Mouse (Mus musculus) heart, embryonic 11.5 days (tissue): ENCODE measurements at regions not wholly inside any gene's neighbourhood (a gene's known extent, or its start where the extent isn't known, plus 50 kb on each side); places are given as distances from the start of the nearest gene placed in this dataset.

Experiments used
- ATAC-seq: fragments of 200-750 bp; cut with Nextera tagmentation; replicated peaks from 2 replicates; pipeline ENCODE4 v1.8.0; 2017; ENCODE audit warnings: moderate library complexity; ENCODE audit not compliant: insufficient number of reproducible peaks, low FRiP score, low TSS enrichment
- H3K27ac ChIP-seq: fragments of 300-500 bp; sonication (generic); 2 replicates; pipeline ENCODE4 v1.5.1; 2014; ENCODE audit warnings: mild to moderate bottlenecking, low read depth, low read length
- H3K27me3 ChIP-seq: fragments of 300-500 bp; sonication (generic); 2 replicates; pipeline ENCODE4 v1.6.1; 2014; ENCODE audit warnings: mild to moderate bottlenecking, low read length, mixed read lengths; ENCODE audit not compliant: control insufficient read depth, insufficient read depth
- H3K36me3 ChIP-seq: fragments of 300-500 bp; sonication (generic); 2 replicates; pipeline ENCODE4 v1.6.1; 2014; ENCODE audit warnings: mild to moderate bottlenecking, low read length, moderate library complexity, mixed read lengths; ENCODE audit not compliant: control insufficient read depth, insufficient read depth
- H3K4me1 ChIP-seq: fragments of 300-500 bp; sonication (generic); 2 replicates; pipeline ENCODE4 v1.6.1; 2014; ENCODE audit warnings: low read length; ENCODE audit not compliant: control insufficient read depth, insufficient read depth
- H3K4me2 ChIP-seq: fragments of 300-500 bp; sonication (generic); 2 replicates; pipeline ENCODE4 v1.6.1; 2014; ENCODE audit warnings: mild to moderate bottlenecking, moderate library complexity
- H3K4me3 ChIP-seq: fragments of 300-500 bp; sonication (generic); 2 replicates; pipeline ENCODE4 v1.5.1; 2014; ENCODE audit warnings: low read depth, low read length
- H3K9ac ChIP-seq: fragments of 300-500 bp; sonication (generic); 2 replicates; pipeline ENCODE4 v1.6.1; 2014; ENCODE audit warnings: mild to moderate bottlenecking, low read depth, low read length, moderate library complexity
- H3K9me3 ChIP-seq: fragments of 300-500 bp; sonication (generic); replicated peaks from 2 replicates; pipeline ENCODE4 v1.6.1; 2016; ENCODE audit warnings: low read length; ENCODE audit not compliant: control insufficient read depth
- WGBS: fragments of 180-500 bp; shearing (Covaris S2); extraction: QIAGEN DNeasy Blood & Tissue Kit; methylation state at CpG from one replicate; pipeline ENCODE4 v1.1.7; 2014; ENCODE audit not compliant: insufficient replicate concordance; 5-methylcytosine and 5-hydroxymethylcytosine counted together

GRCm38 (mm10) chr3:50999745-51000144 lies 224.5 kb upstream of the Noct start:
- ATAC-seq = no peak
- Histone ChIP-seq H3K4me1 (no peaks in the 10 kb centered on the region), H3K4me3 (no peak overlapping the region), H3K27ac (no peak overlapping the region), H3K36me3 (no peaks in the 10 kb centered on the region), H3K9me3 (no peaks in the 10 kb centered on the region), H3K4me2 (no peak overlapping the region), H3K27me3 (no peaks in the 10 kb centered on the region), H3K9ac (no peak overlapping the region)
- WGBS = 60% methylated on average over 3 of the region's 3 CpGs

- no peak overlapping the region for H3K9ac ChIP-seq
- H3K9me3 ChIP-seq = no peaks in the 10 kb centered on the region
- no peak overlapping the region for H3K4me3 ChIP-seq
- H3K27ac ChIP-seq = no peak overlapping the region
- no peaks in the 10 kb centered on the region for H3K4me1 ChIP-seq
- no peak overlapping the region for H3K4me2 ChIP-seq
- H3K36me3 ChIP-seq = no peaks in the 10 kb centered on the region
- ATAC-seq = no peak
- WGBS = 84% methylated on average over 7 of the region's 7 CpGs
- no peaks in the 10 kb centered on the region for H3K27me3 ChIP-seq
Measured at GRCm38 (mm10) chr3:51000938-51001337, 223.3 kb upstream of the Noct start.

- Histone ChIP-seq H3K9me3 (no peaks in the 10 kb centered on the region), H3K4me3 (no peak overlapping the region), H3K4me2 (no peak overlapping the region), H3K9ac (no peak overlapping the region), H3K27ac (no peak overlapping the region), H3K4me1 (no peaks in the 10 kb centered on the region), H3K27me3 (no peaks in the 10 kb centered on the region), H3K36me3 (no peaks in the 10 kb centered on the region)
- no peak for ATAC-seq
- WGBS = 76% methylated on average over 6 of the region's 6 CpGs
Measured at GRCm38 (mm10) chr3:51002662-51003061, 221.6 kb upstream of the Noct start.

GRCm38 (mm10) chr3:51003506-51004170 lies 220.6 kb upstream of the Noct start:
- Histone ChIP-seq H3K9ac (no peak overlapping the region), H3K27me3 (no peaks in the 10 kb centered on the region), H3K9me3 (no peaks in the 10 kb centered on the region), H3K4me2 (no peak overlapping the region), H3K4me1 (no peaks in the 10 kb centered on the region), H3K4me3 (no peak overlapping the region), H3K27ac (no peak overlapping the region), H3K36me3 (no peaks in the 10 kb centered on the region)
- 85% methylated on average over 8 of the region's 8 CpGs for WGBS
- no peak for ATAC-seq

GRCm38 (mm10) chr3:51004216-51004615 lies 220.0 kb upstream of the Noct start:
- no peaks in the 10 kb centered on the region for H3K36me3 ChIP-seq
- H3K27ac ChIP-seq = no peak overlapping the region
- H3K9me3 ChIP-seq = no peaks in the 10 kb centered on the region
- WGBS = 47% methylated on average over 1 of the region's 1 CpGs
- H3K4me2 ChIP-seq = no peak overlapping the region
- H3K4me3 ChIP-seq = no peak overlapping the region
- ATAC-seq = no peak
- H3K9ac ChIP-seq = no peak overlapping the region
- no peaks in the 10 kb centered on the region for H3K27me3 ChIP-seq
- H3K4me1 ChIP-seq = no peaks in the 10 kb centered on the region

GRCm38 (mm10) chr3:51009098-51009497 lies 215.1 kb upstream of the Noct start:
- no peaks in the 10 kb centered on the region for H3K27me3 ChIP-seq
- no peak overlapping the region for H3K4me2 ChIP-seq
- ATAC-seq = no peak
- H3K36me3 ChIP-seq = no peaks in the 10 kb centered on the region
- H3K9ac ChIP-seq = no peak overlapping the region
- WGBS = 79% methylated on average over 5 of the region's 5 CpGs
- no peaks in the 10 kb centered on the region for H3K9me3 ChIP-seq
- H3K27ac ChIP-seq = no peak overlapping the region
- no peak overlapping the region for H3K4me3 ChIP-seq
- no peaks in the 10 kb centered on the region for H3K4me1 ChIP-seq

- Histone ChIP-seq H3K9me3 (no peaks in the 10 kb centered on the region), H3K36me3 (no peaks in the 10 kb centered on the region), H3K9ac (no peak overlapping the region), H3K4me3 (no peak overlapping the region), H3K27ac (no peak overlapping the region), H3K4me1 (no peaks in the 10 kb centered on the region), H3K4me2 (no peak overlapping the region), H3K27me3 (no peaks in the 10 kb centered on the region)
- ATAC-seq = no peak
- WGBS = 74% methylated on average over 10 of the region's 10 CpGs
Measured at GRCm38 (mm10) chr3:51019650-51020346, 204.4 kb upstream of the Noct start.

- no peak for ATAC-seq
- 45% methylated on average over 6 of the region's 6 CpGs for WGBS
Measured at GRCm38 (mm10) chr3:51024655-51025054, 199.6 kb upstream of the Noct start.

GRCm38 (mm10) chr3:51031821-51032220 lies 192.4 kb upstream of the Noct start:
- Histone ChIP-seq H3K4me2 (no peak overlapping the region), H3K4me1 (no peaks in the 10 kb centered on the region), H3K27me3 (no peaks in the 10 kb centered on the region), H3K36me3 (no peaks in the 10 kb centered on the region), H3K27ac (no peak overlapping the region), H3K9me3 (no peaks in the 10 kb centered on the region), H3K9ac (no peak overlapping the region), H3K4me3 (no peak overlapping the region)
- 58% methylated on average over 8 of the region's 8 CpGs for WGBS
- no peak for ATAC-seq

More at GRCm38 (mm10) chr3:51024655-51025054, 199.6 kb upstream of the Noct start:
- no peaks in the 10 kb centered on the region for H3K9me3 ChIP-seq
- H3K27me3 ChIP-seq = no peaks in the 10 kb centered on the region
- no peaks in the 10 kb centered on the region for H3K36me3 ChIP-seq
- H3K4me1 ChIP-seq = no peaks in the 10 kb centered on the region
- no peak overlapping the region for H3K4me2 ChIP-seq
- no peak overlapping the region for H3K9ac ChIP-seq
- no peak overlapping the region for H3K4me3 ChIP-seq
- no peak overlapping the region for H3K27ac ChIP-seq
